Mouse (Mus musculus) kidney, postnatal 0 days (tissue): ENCODE data around the gene Cadm4. TPM values are rescaled to one million over a fixed set of nuclear protein-coding genes. Genes with fewer than 3 reads are reported as not detected.

Source experiments
- ATAC-seq: fragments of 200-750 bp; cut with Nextera tagmentation; replicated peaks from 2 replicates; pipeline ENCODE4 v1.8.0; 2017; ENCODE audit warnings: low read depth, moderate number of reproducible peaks, moderate TSS enrichment, moderate library complexity; ENCODE audit not compliant: low FRiP score
- DNase-seq: peaks from one replicate; pipeline ENCODE4 v3.0.0-alpha.2; 2016; ENCODE audit warnings: low spot score
- H3K27ac ChIP-seq: fragments of 300-500 bp; sonication (generic); 2 replicates; pipeline ENCODE4 v1.5.1; 2014; ENCODE audit warnings: mild to moderate bottlenecking
- H3K27me3 ChIP-seq: fragments of 300-500 bp; sonication (generic); 2 replicates; pipeline ENCODE4 v1.6.1; 2014; ENCODE audit warnings: low read length, mixed read lengths; ENCODE audit not compliant: insufficient read depth
- H3K36me3 ChIP-seq: fragments of 300-500 bp; sonication (generic); 2 replicates; pipeline ENCODE4 v1.6.1; 2014; ENCODE audit warnings: low read length, mixed read lengths; ENCODE audit not compliant: insufficient read depth
- H3K4me1 ChIP-seq: fragments of 300-500 bp; sonication (generic); replicated peaks from 2 replicates; pipeline ENCODE4 v1.6.1; 2014; ENCODE audit warnings: antibody characterized with exemption, low read length, mixed read lengths; ENCODE audit not compliant: insufficient read depth
- H3K4me2 ChIP-seq: fragments of 300-500 bp; sonication (generic); 2 replicates; pipeline ENCODE4 v1.6.1; 2014; ENCODE audit warnings: mild to moderate bottlenecking, low read length, moderate library complexity, mixed read lengths
- H3K4me3 ChIP-seq: fragments of 300-500 bp; sonication (generic); replicated peaks from 2 replicates; pipeline ENCODE4 v1.5.1; 2014; ENCODE audit warnings: low read depth, low read length
- H3K9ac ChIP-seq: fragments of 300-500 bp; sonication (generic); 2 replicates; pipeline ENCODE4 v1.6.1; 2014; ENCODE audit warnings: low read depth, low read length
- H3K9me3 ChIP-seq: fragments of 300-500 bp; sonication (generic); replicated peaks from 2 replicates; pipeline ENCODE4 v1.6.1; 2016; ENCODE audit warnings: low read length, inconsistent platforms, mixed read lengths
- CTCF ChIP-seq: IDR thresholded peaks from 2 replicates; pipeline ENCODE4 v1.5.1; 2016; ENCODE audit warnings: antibody characterized with exemption, low read depth, mild to moderate bottlenecking, moderate library complexity
- WGBS: fragments of 180-500 bp; shearing (Covaris S2); extraction: QIAGEN DNeasy Blood & Tissue Kit; methylation state at CpG from one replicate; pipeline ENCODE4 v1.1.7; 2014; 5-methylcytosine and 5-hydroxymethylcytosine counted together
- polyA plus RNA-seq: library from polyadenylated mRNA; unstranded; fragments of >200 nt; fragmentation: Nextera tagmentation; extraction: Ambion mirVana; gene quantifications from 2 replicates; pipeline ENCODE4 v1.2.1, GENCODE M21; 2015

Gene Cadm4
- polyA plus RNA-seq, 1 experiment from 2014 or later: 7.1 TPM

GRCm38 (mm10) chr7:24523723-24524122 is 41.9 kb downstream of the Cadm4 start:
- no peaks in the 10 kb centered on the region for H3K36me3 ChIP-seq
- 80% methylated on average over 6 of the region's 6 CpGs for WGBS
- H3K27me3 ChIP-seq: no peaks in the 10 kb centered on the region
- H3K4me2 ChIP-seq: no peak overlapping the region
- ATAC-seq (no peak), DNase-seq (no peak)
- H3K4me1 ChIP-seq: no peaks in the 10 kb centered on the region
- no peak for TF ChIP-seq CTCF
- H3K9me3 ChIP-seq: no peaks in the 10 kb centered on the region
- no peak overlapping the region for H3K4me3 ChIP-seq
- no peak overlapping the region for H3K9ac ChIP-seq
- no peak overlapping the region for H3K27ac ChIP-seq

- no peak for DNase-seq
- no peak for ATAC-seq
Observed at GRCm38 (mm10) chr7:24524978-24525377, 43.2 kb downstream of the Cadm4 start.

GRCm38 (mm10) chr7:24525686-24526420 is 44.0 kb downstream of the Cadm4 start:
- Histone ChIP-seq H3K4me2 (no peak overlapping the region), H3K9ac (no peak overlapping the region), H3K36me3 (no peaks in the 10 kb centered on the region), H3K9me3 (no peaks in the 10 kb centered on the region), H3K27me3 (no peaks in the 10 kb centered on the region), H3K27ac (no peak overlapping the region), H3K4me1 (peaks cover 5% of the 10 kb centered on the region; the same call in 1 of the 2 replicates), H3K4me3 (no peak overlapping the region)
- DNase-seq (no peak), ATAC-seq (no peak)
- no peak for TF ChIP-seq CTCF
- WGBS: 85% methylated on average over 12 of the region's 12 CpGs

More at GRCm38 (mm10) chr7:24524978-24525377, 43.2 kb downstream of the Cadm4 start:
- WGBS: 81% methylated on average over 6 of the region's 6 CpGs
- no peak overlapping the region for H3K4me3 ChIP-seq
- no peaks in the 10 kb centered on the region for H3K36me3 ChIP-seq
- 0 out of 2 replicates have a peak, but pooled peaks have one; percentile 15 for TF ChIP-seq CTCF
- no peak overlapping the region for H3K27ac ChIP-seq
- H3K4me1 ChIP-seq: peaks cover 5% of the 10 kb centered on the region; the same call in 1 of the 2 replicates
- no peak overlapping the region for H3K4me2 ChIP-seq
- no peaks in the 10 kb centered on the region for H3K9me3 ChIP-seq
- no peaks in the 10 kb centered on the region for H3K27me3 ChIP-seq
- no peak overlapping the region for H3K9ac ChIP-seq

- no peaks in the 10 kb centered on the region for H3K27me3 ChIP-seq
- H3K4me3 ChIP-seq: no peak overlapping the region
- peaks cover 9% of the 10 kb centered on the region; the same call in 1 of the 2 replicates for H3K4me1 ChIP-seq
- no peak overlapping the region for H3K27ac ChIP-seq
- TF ChIP-seq CTCF: no peak
- H3K36me3 ChIP-seq: peaks cover 9% of the 10 kb centered on the region; the same call in 1 of the 2 replicates
- DNase-seq (no peak), ATAC-seq (no peak)
- no peaks in the 10 kb centered on the region for H3K9me3 ChIP-seq
- no peak overlapping the region for H3K9ac ChIP-seq
- 82% methylated on average over 11 of the region's 11 CpGs for WGBS
- no peak overlapping the region for H3K4me2 ChIP-seq
Observed at GRCm38 (mm10) chr7:24528861-24529260, 47.0 kb downstream of the Cadm4 start.

GRCm38 (mm10) chr7:24529580-24529979 is 47.8 kb downstream of the Cadm4 start:
- Histone ChIP-seq H3K9me3 (no peaks in the 10 kb centered on the region), H3K9ac (peak overlapping the region; percentile 74), H3K27ac (peak overlapping the region; percentile 94), H3K4me3 (peak overlapping the region; percentile 56), H3K4me2 (peak overlapping the region; percentile 90), H3K4me1 (peaks cover 9% of the 10 kb centered on the region; the same call in 1 of the 2 replicates), H3K27me3 (no peaks in the 10 kb centered on the region), H3K36me3 (peaks cover 16% of the 10 kb centered on the region)
- TF ChIP-seq CTCF: no peak
- WGBS: 49% methylated on average over 11 of the region's 11 CpGs
- no peak for ATAC-seq
- no peak for DNase-seq

GRCm38 (mm10) chr7:24530062-24530931 is 48.5 kb downstream of the Cadm4 start, which contains the start of gene Irgq:
Gene Irgq (plus strand): TSS chr7:24530689.
- H3K4me1 ChIP-seq: peaks cover 9% of the 10 kb centered on the region; the same call in 1 of the 2 replicates
- ATAC-seq: peak; percentile 93
- WGBS: under 1% methylated on average over 44 of the region's 44 CpGs
- H3K4me2 ChIP-seq: peak within 1 kb of the TSS; percentile 90
- H3K9ac ChIP-seq: peak within 1 kb of the TSS; percentile 74
- peak; percentile 100 for DNase-seq
- no peaks in the 10 kb centered on the region for H3K27me3 ChIP-seq
- peaks cover 17% of the 10 kb centered on the region for H3K36me3 ChIP-seq
- no peaks in the 10 kb centered on the region for H3K9me3 ChIP-seq
- peak within 1 kb of the TSS; percentile 94 for H3K27ac ChIP-seq
- no peak for TF ChIP-seq CTCF
- peak within 1 kb of the TSS; percentile 56 for H3K4me3 ChIP-seq
